Mouse (Mus musculus) embryonic facial prominence, embryonic 11.5 days (tissue): ENCODE measurements at regions not wholly inside any gene's neighbourhood (a gene's known extent, or its start where the extent isn't known, plus 50 kb on each side); places are given as distances from the start of the nearest gene placed in this dataset.

Experiments used
- ATAC-seq: fragments of 200-750 bp; cut with Nextera tagmentation; replicated peaks from 2 replicates; pipeline ENCODE4 v1.8.0; 2017; ENCODE audit warnings: low read depth; ENCODE audit not compliant: insufficient number of reproducible peaks, low FRiP score, low TSS enrichment
- DNase-seq: peaks from one replicate; pipeline ENCODE4 v3.0.0-alpha.2; 2015; ENCODE audit warnings: low spot score
- H3K27ac ChIP-seq: fragments of 300-500 bp; sonication (generic); replicated peaks from 2 replicates; pipeline ENCODE4 v1.5.1; 2014; ENCODE audit warnings: mild to moderate bottlenecking, low read depth, low read length, control low read depth
- H3K27me3 ChIP-seq: fragments of 300-500 bp; sonication (generic); 2 replicates; pipeline ENCODE4 v1.6.1; 2014; ENCODE audit warnings: mild to moderate bottlenecking, low read length, moderate library complexity, mixed read lengths; ENCODE audit not compliant: control insufficient read depth, insufficient read depth
- H3K36me3 ChIP-seq: fragments of 300-500 bp; sonication (generic); replicated peaks from 2 replicates; pipeline ENCODE4 v1.6.1; 2014; ENCODE audit warnings: low read depth, mild to moderate bottlenecking, low read length, moderate library complexity, mixed read lengths; ENCODE audit not compliant: control insufficient read depth, insufficient read depth
- H3K4me1 ChIP-seq: fragments of 300-500 bp; sonication (generic); 2 replicates; pipeline ENCODE4 v1.6.1; 2014; ENCODE audit warnings: low read length, mixed read lengths; ENCODE audit not compliant: control insufficient read depth, insufficient read depth
- H3K4me2 ChIP-seq: fragments of 300-500 bp; sonication (generic); 2 replicates; pipeline ENCODE4 v1.6.1; 2014; ENCODE audit warnings: low read depth, mild to moderate bottlenecking, control low read depth, low read length, moderate library complexity
- H3K4me3 ChIP-seq: fragments of 300-500 bp; sonication (generic); 2 replicates; pipeline ENCODE4 v1.5.1; 2014; ENCODE audit warnings: low read depth, low read length, control low read depth
- H3K9ac ChIP-seq: fragments of 300-500 bp; sonication (generic); replicated peaks from 2 replicates; pipeline ENCODE4 v1.6.1; 2014; ENCODE audit warnings: mild to moderate bottlenecking, control low read depth, low read length
- H3K9me3 ChIP-seq: fragments of 300-500 bp; sonication (generic); replicated peaks from 2 replicates; pipeline ENCODE4 v1.6.1; 2016; ENCODE audit warnings: mild to moderate bottlenecking, low read length, inconsistent platforms, mixed read lengths; ENCODE audit not compliant: control insufficient read depth
- WGBS: fragments of 180-500 bp; shearing (Covaris S2); extraction: QIAGEN DNeasy Blood & Tissue Kit; methylation state at CpG from one replicate; pipeline ENCODE4 v1.1.7; 2014; 5-methylcytosine and 5-hydroxymethylcytosine counted together

GRCm38 (mm10) chr8:34549786-34550185 lies 438.2 kb upstream of the Gm10131 start:
- Histone ChIP-seq H3K9me3 (no peaks in the 10 kb centered on the region), H3K27ac (no peak overlapping the region), H3K9ac (no peak overlapping the region), H3K4me1 (no peaks in the 10 kb centered on the region), H3K4me2 (no peak overlapping the region), H3K4me3 (no peak overlapping the region), H3K36me3 (no peaks in the 10 kb centered on the region), H3K27me3 (no peaks in the 10 kb centered on the region)
- DNase-seq: no peak
- 70% methylated on average over 5 of the region's 5 CpGs for WGBS
- no peak for ATAC-seq

DNA sequence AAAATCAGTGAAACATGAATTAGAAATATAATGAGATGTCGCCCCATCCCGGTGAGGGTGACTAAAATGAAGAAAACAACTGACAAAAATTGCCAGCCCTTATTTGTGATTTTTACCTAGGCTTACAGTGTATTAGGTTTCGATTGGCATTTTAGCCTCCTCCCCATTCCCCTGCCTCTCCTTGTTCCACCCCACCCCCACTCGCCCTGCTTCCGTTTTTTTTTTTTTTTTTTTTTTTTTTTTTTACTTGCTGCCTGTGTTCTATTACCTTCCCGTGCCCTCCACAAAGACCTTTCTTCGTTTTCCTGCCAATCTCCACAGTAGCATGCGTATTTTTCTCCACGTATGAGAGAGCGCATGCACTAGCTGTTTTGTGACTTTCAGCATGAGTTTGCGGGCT lies 435.3 kb upstream of the Gm10131 start:
- no peaks in the 10 kb centered on the region for H3K9me3 ChIP-seq
- WGBS: 10% methylated on average over 11 of the region's 11 CpGs
- H3K27me3 ChIP-seq: no peaks in the 10 kb centered on the region
- H3K36me3 ChIP-seq: no peaks in the 10 kb centered on the region
- H3K4me3 ChIP-seq: no peak overlapping the region
- H3K9ac ChIP-seq: peak overlapping the region; percentile 25; the same call in 1 of the 2 replicates
- no peak for ATAC-seq
- peak; percentile 57 for DNase-seq
- H3K27ac ChIP-seq: no peak overlapping the region
- H3K4me1 ChIP-seq: no peaks in the 10 kb centered on the region
- H3K4me2 ChIP-seq: peak overlapping the region; percentile 27

- H3K9me3 ChIP-seq: no peaks in the 10 kb centered on the region
- no peak for DNase-seq
- no peaks in the 10 kb centered on the region for H3K27me3 ChIP-seq
- WGBS: 60% methylated on average over 3 of the region's 3 CpGs
- ATAC-seq: no peak
- no peak overlapping the region for H3K4me2 ChIP-seq
- H3K9ac ChIP-seq: no peak overlapping the region
- no peaks in the 10 kb centered on the region for H3K36me3 ChIP-seq
- no peaks in the 10 kb centered on the region for H3K4me1 ChIP-seq
- H3K4me3 ChIP-seq: no peak overlapping the region
- no peak overlapping the region for H3K27ac ChIP-seq
These were observed 431.0 kb upstream of the Gm10131 start for GRCm38 (mm10) chr8:34542361-34543038.

GRCm38 (mm10) chr8:34539232-34539631 lies 427.7 kb upstream of the Gm10131 start:
- Histone ChIP-seq H3K4me1 (no peaks in the 10 kb centered on the region), H3K27ac (no peak overlapping the region), H3K36me3 (no peaks in the 10 kb centered on the region), H3K9ac (no peak overlapping the region), H3K4me2 (no peak overlapping the region), H3K9me3 (no peaks in the 10 kb centered on the region), H3K27me3 (no peaks in the 10 kb centered on the region), H3K4me3 (no peak overlapping the region)
- no peak for DNase-seq
- ATAC-seq: no peak
- 80% methylated on average over 4 of the region's 4 CpGs for WGBS

DNA sequence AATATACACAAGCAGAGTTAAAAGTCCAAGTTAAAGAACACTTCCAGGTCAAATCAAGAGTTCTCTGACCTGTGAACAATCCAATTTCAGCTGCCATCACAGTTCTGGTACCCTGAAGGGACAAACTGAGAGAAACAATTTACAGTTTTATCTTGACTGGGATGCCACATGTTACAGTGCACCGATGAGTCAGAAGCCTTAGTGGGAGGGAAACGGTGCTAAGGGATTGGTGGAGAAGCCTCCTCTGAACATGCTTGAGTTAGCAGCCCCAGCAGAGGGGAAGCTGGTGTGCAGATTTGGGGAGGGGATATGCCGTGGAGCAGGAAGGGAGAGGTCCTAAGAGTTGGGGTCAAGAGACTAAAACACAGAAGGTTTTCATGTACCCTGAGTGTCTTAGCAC lies 423.9 kb upstream of the Gm10131 start:
- no peak overlapping the region for H3K4me3 ChIP-seq
- no peaks in the 10 kb centered on the region for H3K27me3 ChIP-seq
- H3K4me2 ChIP-seq: no peak overlapping the region
- no peaks in the 10 kb centered on the region for H3K4me1 ChIP-seq
- DNase-seq (no peak), ATAC-seq (no peak)
- no peak overlapping the region for H3K27ac ChIP-seq
- no peak overlapping the region for H3K9ac ChIP-seq
- no peaks in the 10 kb centered on the region for H3K9me3 ChIP-seq
- H3K36me3 ChIP-seq: no peaks in the 10 kb centered on the region
- WGBS: 73% methylated on average over 3 of the region's 3 CpGs

GRCm38 (mm10) chr8:34533421-34533820 lies 421.9 kb upstream of the Gm10131 start:
- no peak overlapping the region for H3K27ac ChIP-seq
- H3K27me3 ChIP-seq: no peaks in the 10 kb centered on the region; the same call in 1 of the 2 replicates
- no peaks in the 10 kb centered on the region for H3K36me3 ChIP-seq
- H3K4me1 ChIP-seq: no peaks in the 10 kb centered on the region
- no peak overlapping the region for H3K4me3 ChIP-seq
- H3K9ac ChIP-seq: no peak overlapping the region
- 82% methylated on average over 4 of the region's 4 CpGs for WGBS
- no peak for DNase-seq
- H3K4me2 ChIP-seq: no peak overlapping the region
- no peak for ATAC-seq
- H3K9me3 ChIP-seq: no peaks in the 10 kb centered on the region

- 83% methylated on average over 11 of the region's 11 CpGs for WGBS
- Histone ChIP-seq H3K27me3 (no peaks in the 10 kb centered on the region; the same call in 1 of the 2 replicates), H3K4me1 (no peaks in the 10 kb centered on the region), H3K27ac (no peak overlapping the region), H3K4me2 (no peak overlapping the region), H3K36me3 (no peaks in the 10 kb centered on the region), H3K9me3 (no peaks in the 10 kb centered on the region), H3K4me3 (no peak overlapping the region), H3K9ac (no peak overlapping the region)
- no peak for ATAC-seq
- DNase-seq: no peak
These were observed 419.6 kb upstream of the Gm10131 start for GRCm38 (mm10) chr8:34530896-34531679.

DNA sequence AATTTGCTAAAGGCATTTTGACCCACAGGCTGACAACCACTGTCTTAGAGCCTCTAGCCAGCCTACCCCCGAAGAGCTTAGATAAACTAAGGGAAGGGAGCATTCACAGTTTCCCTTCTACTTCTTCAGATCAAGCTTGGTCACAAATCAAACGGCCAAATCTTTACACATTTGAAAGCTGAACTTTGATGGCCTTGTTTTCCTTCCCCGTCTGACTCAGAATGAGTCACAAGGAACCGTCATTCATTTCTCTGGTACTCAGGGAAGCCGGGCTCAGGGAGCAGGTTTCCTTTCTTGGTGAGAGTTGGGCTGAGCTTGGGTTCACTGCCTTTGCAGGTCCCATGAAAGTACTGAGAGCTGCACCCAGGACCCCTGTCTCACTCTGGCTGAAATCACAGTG lies 418.5 kb upstream of the Gm10131 start:
- H3K36me3 ChIP-seq: no peaks in the 10 kb centered on the region
- no peaks in the 10 kb centered on the region for H3K4me1 ChIP-seq
- no peak overlapping the region for H3K4me2 ChIP-seq
- no peak overlapping the region for H3K4me3 ChIP-seq
- H3K27me3 ChIP-seq: no peaks in the 10 kb centered on the region; the same call in 1 of the 2 replicates
- DNase-seq (no peak), ATAC-seq (no peak)
- no peak overlapping the region for H3K9ac ChIP-seq
- 82% methylated on average over 5 of the region's 5 CpGs for WGBS
- H3K27ac ChIP-seq: no peak overlapping the region
- H3K9me3 ChIP-seq: no peaks in the 10 kb centered on the region
